Mouse (Mus musculus) brain, adult 10 weeks (tissue): ENCODE measurements around the gene Nr1h2. TPM values are rescaled to one million over a fixed set of nuclear protein-coding genes. Genes with fewer than 3 reads are reported as not detected.

Source experiments
- polyA plus RNA-seq: library from polyadenylated mRNA; stranded (reverse); fragments of 350-450 nt; fragmentation: Illumina TruSeq; extraction: RNeasy Lipid Tissue Mini Kit (QIAGEN cat#74804); gene quantifications from one replicate; pipeline ENCODE4 v1.2.3, GENCODE M21; 2015; ENCODE audit warnings: low read depth, low replicate concordance

Nr1h2 gene
- polyA plus RNA-seq = 56.3 TPM

DNA sequence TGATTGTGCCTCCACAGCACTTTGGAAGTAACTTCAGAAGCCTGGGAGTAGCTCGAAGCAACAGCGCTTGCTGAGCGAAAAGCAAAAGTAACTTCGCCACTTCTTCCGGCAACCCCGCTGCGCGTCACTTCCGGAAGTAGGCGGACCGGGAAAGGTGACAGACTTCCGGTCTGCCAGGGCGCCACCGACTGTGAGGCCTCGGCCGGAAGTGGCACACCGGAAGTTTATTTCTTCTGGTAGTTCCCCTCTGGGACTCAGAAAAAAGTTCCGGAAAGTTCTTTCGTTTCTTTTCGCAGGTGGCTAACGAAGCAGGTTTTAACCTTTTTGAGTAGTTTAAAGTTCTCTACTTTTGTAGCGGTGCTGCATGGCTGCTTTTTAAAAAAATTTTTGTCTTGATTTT is at the start of gene Nr1h2:
TSS of gene Nr1h2 (minus strand) at position 126 of the 400 bp plus-strand sequence.

DNA sequence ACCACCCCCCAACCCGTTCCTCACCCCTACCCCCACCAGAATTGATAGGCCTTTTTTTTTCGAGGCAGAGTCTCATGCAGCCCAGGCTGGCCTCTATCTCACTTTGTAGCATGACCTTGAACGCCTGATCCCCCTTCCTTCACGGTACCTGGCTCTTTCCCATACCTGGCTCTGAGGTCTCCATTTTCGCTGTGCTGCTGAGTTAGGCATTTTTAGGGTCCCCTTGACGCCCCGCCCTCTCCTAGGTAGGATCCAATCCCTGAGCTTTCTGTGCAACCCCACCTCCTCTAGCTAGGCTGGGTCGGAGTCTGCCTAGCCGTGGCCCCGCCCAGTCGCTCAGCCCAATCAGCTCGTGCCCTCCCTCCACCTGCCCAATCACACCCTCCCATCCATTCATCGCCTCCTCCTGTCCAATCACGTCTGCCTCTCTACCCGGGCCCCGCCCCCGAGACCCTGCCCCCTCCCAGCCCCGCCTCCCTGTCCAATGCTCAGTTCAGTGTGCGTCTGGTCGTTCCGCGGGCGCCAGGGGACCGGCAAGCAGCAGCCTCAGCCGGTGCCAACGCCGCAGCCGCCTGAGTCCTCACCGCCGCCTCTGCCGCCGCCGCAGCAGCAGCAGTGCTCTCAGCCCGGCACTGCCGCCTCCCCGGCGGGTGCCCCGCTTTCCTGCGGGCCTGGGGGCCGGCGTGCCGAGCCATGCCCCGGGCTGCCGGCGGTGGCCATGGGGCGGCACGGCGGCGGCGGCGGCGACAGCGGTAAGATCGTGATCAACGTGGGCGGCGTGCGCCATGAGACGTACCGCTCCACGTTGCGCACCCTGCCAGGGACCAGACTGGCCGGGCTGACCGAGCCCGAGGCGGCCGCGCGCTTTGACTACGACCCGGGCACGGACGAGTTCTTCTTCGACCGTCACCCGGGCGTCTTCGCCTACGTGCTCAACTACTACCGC is 36.9 kb upstream of the Nr1h2 start, which contains the start of gene Kcnc3:
TSS of gene Kcnc3 (plus strand) at position 263 of the 946 bp plus-strand sequence.

DNA sequence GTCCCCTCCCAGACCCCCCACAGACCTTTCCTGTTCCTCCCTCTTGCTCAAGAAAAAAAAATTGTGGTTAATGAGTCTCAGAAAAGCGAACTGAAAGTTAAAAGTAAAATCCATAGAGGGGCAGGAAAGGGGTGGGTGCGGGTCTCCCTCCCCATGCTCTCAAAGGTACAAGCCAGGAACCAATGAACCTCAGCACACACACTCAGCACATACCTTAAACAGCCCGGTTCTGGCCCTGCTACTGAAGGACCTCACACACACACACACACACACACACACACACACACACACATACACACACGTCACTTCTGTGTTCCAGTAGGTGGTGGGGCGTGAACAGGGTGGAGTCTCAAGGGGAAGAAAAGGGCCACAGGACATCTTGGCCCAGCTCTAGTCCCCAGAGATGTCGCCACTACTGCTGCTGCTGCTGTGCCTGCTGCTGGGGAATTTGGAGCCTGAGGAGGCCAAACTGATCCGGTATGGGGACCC is 18.5 kb upstream of the Nr1h2 start, which contains the start of gene Napsa:
TSS of gene Napsa (plus strand) at position 168 of the 489 bp plus-strand sequence.

DNA sequence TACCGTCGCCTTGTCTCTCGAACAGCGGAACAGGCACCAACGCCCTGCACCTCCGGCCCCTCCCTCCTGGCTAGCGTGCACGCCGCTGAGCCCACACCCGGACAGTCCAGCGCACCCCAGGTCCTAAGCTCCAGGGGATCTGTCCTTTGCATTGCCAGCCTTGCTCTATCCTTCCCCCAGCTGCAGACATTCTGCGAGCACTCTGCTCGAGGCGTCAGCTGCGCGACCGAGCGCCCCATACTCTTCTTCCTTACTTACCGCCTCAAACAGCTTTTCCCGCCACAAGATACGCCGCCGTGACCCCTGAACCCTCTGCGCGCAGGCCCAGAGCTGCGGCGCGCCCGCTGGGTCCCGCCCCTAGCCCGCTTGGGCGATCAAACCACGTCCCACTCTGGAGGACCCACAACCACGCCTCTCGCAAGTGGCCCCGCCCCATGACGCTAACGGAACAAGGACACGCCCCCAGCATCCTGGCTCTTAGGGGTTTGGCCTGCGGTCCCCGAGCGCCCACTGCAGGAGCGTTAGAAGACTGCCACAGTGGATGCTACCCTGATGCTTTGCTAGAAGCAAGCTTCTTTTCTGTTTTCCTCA is 5.2 kb downstream of the Nr1h2 start, which contains the start of gene Pold1:
TSS of gene Pold1 (minus strand) at position 353 of the 591 bp plus-strand sequence.

DNA sequence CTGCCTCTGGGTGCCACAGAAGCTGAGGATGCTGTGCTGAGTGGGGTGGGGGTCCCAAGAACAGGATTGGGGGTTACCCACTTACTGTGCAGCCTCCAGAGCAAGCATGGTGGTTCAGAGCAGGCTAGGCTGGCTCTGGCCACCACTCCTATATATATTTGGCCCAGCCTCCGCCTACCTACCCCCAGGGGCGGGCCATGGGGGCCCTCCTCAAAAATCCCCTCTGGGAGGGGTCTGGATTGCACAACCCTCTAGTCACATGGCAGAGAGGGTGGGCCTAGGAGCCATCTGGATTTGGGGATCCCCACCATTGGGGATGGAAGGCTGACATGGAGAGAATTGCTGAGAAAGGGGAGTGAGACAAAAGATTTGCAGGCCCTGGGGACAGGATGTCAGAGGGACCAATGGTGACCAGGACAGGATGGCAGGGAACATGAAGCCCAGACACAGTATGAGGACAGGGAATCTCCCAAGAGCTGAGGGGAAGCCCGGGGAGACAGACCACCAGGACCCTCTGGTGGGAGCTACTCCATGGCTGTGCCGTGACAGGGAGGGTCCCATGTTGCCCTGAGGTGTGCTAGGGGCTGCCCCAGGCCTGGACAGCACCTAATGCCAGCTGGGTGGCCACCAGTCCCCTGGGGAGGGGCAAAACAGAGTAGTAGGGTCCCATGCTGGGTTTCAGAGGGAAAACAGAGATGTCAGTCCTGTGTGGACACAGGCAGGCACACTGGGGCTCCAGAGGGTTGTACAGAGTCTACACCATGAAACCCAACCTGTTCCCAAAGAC is 21.6 kb downstream of the Nr1h2 start, which contains the start of gene Spib:
TSS of gene Spib (minus strand) at position 126 of the 787 bp plus-strand sequence.

DNA sequence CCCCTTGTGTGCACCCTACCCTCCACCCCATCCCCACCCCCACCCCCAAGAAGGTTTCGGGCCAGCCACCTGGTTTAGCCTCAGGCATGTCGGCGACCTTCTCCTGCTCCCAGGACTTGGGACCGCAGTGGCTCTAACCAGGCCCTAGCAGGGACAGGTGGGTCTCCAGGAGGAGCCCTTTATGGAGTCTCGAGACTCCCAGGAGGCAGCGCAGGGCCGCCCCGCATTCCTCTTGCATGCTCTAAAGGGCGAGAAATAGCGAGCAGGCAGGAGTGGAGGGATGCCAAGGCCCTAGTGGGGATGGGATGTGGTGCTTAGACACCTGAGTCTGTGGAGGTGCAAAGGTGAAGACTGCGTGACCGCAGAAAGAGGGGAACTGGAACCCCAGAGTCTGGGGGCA is 29.2 kb downstream of the Nr1h2 start, which contains the start of gene Mybpc2:
TSS of gene Mybpc2 (minus strand) at position 155 of the 400 bp plus-strand sequence.

Other genes starting within 250 kb of the Nr1h2 start
- gene Clec11a, start 247.0 kb downstream of the Nr1h2 start, polyA plus RNA-seq = 3.5 TPM
- 128 TPM for gene Shank1, start 243.7 kb downstream of the Nr1h2 start, polyA plus RNA-seq
- gene Syt3, start 169.8 kb downstream of the Nr1h2 start, polyA plus RNA-seq = 52.4 TPM
- 2.1 TPM for gene 1700008O03Rik, start 168.1 kb downstream of the Nr1h2 start, polyA plus RNA-seq
- 115 TPM for gene Lrrc4b, start 124.9 kb downstream of the Nr1h2 start, polyA plus RNA-seq
- 4.1 TPM for gene Aspdh, start 88.6 kb downstream of the Nr1h2 start, polyA plus RNA-seq
- gene Josd2, start 86.0 kb downstream of the Nr1h2 start, polyA plus RNA-seq = 128 TPM
- gene Emc10, start 57.4 kb downstream of the Nr1h2 start, polyA plus RNA-seq = 221 TPM
- 11.4 TPM for gene Fam71e1, start 57.4 kb downstream of the Nr1h2 start, polyA plus RNA-seq
- 0.19 TPM for gene Mybpc2, start 29.3 kb downstream of the Nr1h2 start, polyA plus RNA-seq
- not detected for gene Spib, start 21.9 kb downstream of the Nr1h2 start, polyA plus RNA-seq
- gene Pold1, start 5.1 kb downstream of the Nr1h2 start, polyA plus RNA-seq = 9.0 TPM
- not detected for gene Napsa, start 18.4 kb upstream of the Nr1h2 start, polyA plus RNA-seq
- 68.0 TPM for gene Kcnc3, start 36.7 kb upstream of the Nr1h2 start, polyA plus RNA-seq
- gene Myh14, start 116.9 kb upstream of the Nr1h2 start, polyA plus RNA-seq = 18.8 TPM
- gene Izumo2, start 154.8 kb upstream of the Nr1h2 start, polyA plus RNA-seq = not detected
- 30.2 TPM for gene Vrk3, start 194.5 kb upstream of the Nr1h2 start, polyA plus RNA-seq
- gene Zfp473, start 197.1 kb upstream of the Nr1h2 start, polyA plus RNA-seq = 0.91 TPM